Mouse (Mus musculus) limb, embryonic 14.5 days (tissue): Measurements from ENCODE around the gene Vwa3a. TPM values are rescaled to one million over a fixed set of nuclear protein-coding genes. Genes with fewer than 3 reads are reported as not detected.
"Not testable (repeated sequence)": the region's sequence is repeated elsewhere in the genome, so short reads cannot be mapped to it uniquely, and the experiment has no call there.

Experiments
- ATAC-seq: fragments of 200-750 bp; cut with Nextera tagmentation; 2 replicates; pipeline ENCODE4 v1.8.0; 2017; ENCODE audit warnings: low read depth, moderate number of reproducible peaks, moderate TSS enrichment; ENCODE audit not compliant: low FRiP score
- DNase-seq: peaks from one replicate; pipeline ENCODE4 v3.0.0-alpha.2; 2015; ENCODE audit warnings: low spot score
- H3K27ac ChIP-seq: fragments of 300-500 bp; sonication (generic); replicated peaks from 2 replicates; pipeline ENCODE4 v1.5.1; 2014; ENCODE audit warnings: low read depth, mild to moderate bottlenecking, low read length, moderate library complexity, mixed read lengths
- H3K27me3 ChIP-seq: fragments of 300-500 bp; sonication (generic); 2 replicates; pipeline ENCODE4 v1.6.1; 2014; ENCODE audit warnings: low read length, mixed read lengths; ENCODE audit not compliant: control insufficient read depth, insufficient read depth
- H3K36me3 ChIP-seq: fragments of 300-500 bp; sonication (generic); 2 replicates; pipeline ENCODE4 v1.6.1; 2014; ENCODE audit warnings: mild to moderate bottlenecking, low read length, moderate library complexity, mixed read lengths; ENCODE audit not compliant: control insufficient read depth, insufficient read depth
- H3K4me1 ChIP-seq: fragments of 300-500 bp; sonication (generic); 2 replicates; pipeline ENCODE4 v1.6.1; 2014; ENCODE audit warnings: antibody characterized with exemption, low read length, mixed read lengths; ENCODE audit not compliant: control insufficient read depth, insufficient read depth
- H3K4me2 ChIP-seq: fragments of 300-500 bp; sonication (generic); replicated peaks from 2 replicates; pipeline ENCODE4 v1.6.1; 2014; ENCODE audit warnings: low read depth, mild to moderate bottlenecking, low read length, moderate library complexity; ENCODE audit not compliant: severe bottlenecking
- H3K4me3 ChIP-seq: fragments of 300-500 bp; sonication (generic); replicated peaks from 2 replicates; pipeline ENCODE4 v1.5.1; 2014; ENCODE audit warnings: low read length
- H3K9ac ChIP-seq: fragments of 300-500 bp; sonication (generic); 2 replicates; pipeline ENCODE4 v1.6.1; 2014; ENCODE audit warnings: mild to moderate bottlenecking, low read depth, low read length, moderate library complexity; ENCODE audit not compliant: severe bottlenecking
- H3K9me3 ChIP-seq: fragments of 300-500 bp; sonication (generic); 2 replicates; pipeline ENCODE4 v1.6.1; 2016; ENCODE audit warnings: low read length; ENCODE audit not compliant: control insufficient read depth
- POLR2A ChIP-seq: fragments of 200-500 bp; IDR thresholded peaks from 2 replicates; pipeline ENCODE4 v1.8.0; 2012; ENCODE audit warnings: inconsistent platforms, mild to moderate bottlenecking, moderate library complexity, borderline replicate concordance; ENCODE audit not compliant: insufficient read depth, insufficient read length; ENCODE audit errors: extremely low read depth
- WGBS: fragments of 180-500 bp; shearing (Covaris S2); extraction: QIAGEN DNeasy Blood & Tissue Kit; methylation state at CpG from one replicate; pipeline ENCODE4 v1.1.7; 2014; 5-methylcytosine and 5-hydroxymethylcytosine counted together
- polyA plus RNA-seq, 2 experiments: library from polyadenylated mRNA; depleted of rRNA in 1 of 2; stranded (reverse) in 1 of 2; unstranded in 1 of 2; fragments of >200 nt; fragmentation: Nextera tagmentation in 1 of 2; extraction: Ambion mirVana in 1 of 2; gene quantifications; 2 replicates each; pipeline versions ENCODE4 v1.2.1 to v1.2.3; 2012 to 2014

Vwa3a gene
- polyA plus RNA-seq, 2 experiments = 0.10 to 0.19 TPM

DNA sequence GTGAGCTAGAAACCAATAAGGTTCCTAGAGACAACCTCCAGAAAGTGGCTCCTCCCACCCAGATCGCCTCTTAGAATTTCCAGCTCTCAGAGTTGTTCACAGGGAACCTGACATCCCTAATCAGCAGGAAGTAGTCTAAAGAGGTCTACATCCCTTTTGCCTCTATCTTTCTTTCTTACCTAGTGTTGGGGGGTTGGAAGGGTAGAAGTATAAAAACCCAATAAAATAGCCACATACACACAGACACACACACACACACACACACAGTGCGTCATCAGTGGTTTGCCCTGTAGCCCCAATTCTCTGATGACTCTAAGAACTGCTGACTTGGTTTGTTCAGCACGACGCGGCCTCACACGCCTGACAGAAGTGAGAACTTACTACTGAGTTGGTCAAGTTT is 39.5 kb upstream of the Vwa3a start:
- WGBS = 87% methylated on average over 6 of the region's 6 CpGs
- H3K4me2 ChIP-seq = no peak overlapping the region
- ATAC-seq = no peak
- no peak for DNase-seq
- no peaks in the 10 kb centered on the region for H3K27me3 ChIP-seq
- no peaks in the 10 kb centered on the region for H3K9me3 ChIP-seq
- no peak for TF ChIP-seq POLR2A
- H3K27ac ChIP-seq = no peak overlapping the region
- H3K36me3 ChIP-seq = no peaks in the 10 kb centered on the region
- no peak overlapping the region for H3K9ac ChIP-seq
- H3K4me3 ChIP-seq = no peak overlapping the region
- H3K4me1 ChIP-seq = no peaks in the 10 kb centered on the region

DNA sequence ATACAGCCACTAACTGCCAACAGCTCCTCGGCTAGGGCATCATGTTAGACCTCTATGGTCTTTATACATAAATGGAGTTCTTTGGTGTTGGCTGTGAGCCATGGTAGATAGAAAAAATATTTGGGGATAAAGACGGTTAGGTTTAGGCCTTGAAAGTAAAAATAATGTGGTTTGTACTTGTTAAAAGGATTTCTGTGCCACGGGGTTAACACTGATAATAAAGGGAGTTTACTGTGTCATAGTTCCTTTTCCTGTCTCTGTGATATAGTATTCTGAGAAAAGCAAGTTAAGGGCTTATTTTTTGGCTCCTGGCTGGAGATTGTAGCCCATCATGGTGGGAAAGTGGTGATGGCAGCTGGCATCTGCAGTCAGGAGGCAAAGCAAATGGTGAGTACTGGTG is 35.2 kb upstream of the Vwa3a start:
- Histone ChIP-seq H3K9ac (no peak overlapping the region), H3K9me3 (no peaks in the 10 kb centered on the region), H3K4me3 (no peak overlapping the region), H3K4me2 (no peak overlapping the region), H3K36me3 (no peaks in the 10 kb centered on the region), H3K4me1 (no peaks in the 10 kb centered on the region), H3K27ac (no peak overlapping the region), H3K27me3 (no peaks in the 10 kb centered on the region)
- no peak for TF ChIP-seq POLR2A
- DNase-seq (no peak), ATAC-seq (no peak)
- 76% methylated on average over 3 of the region's 3 CpGs for WGBS

GRCm38 (mm10) chr7:120712071-120712470 is 27.0 kb upstream of the Vwa3a start:
- 61% methylated on average over 2 of the region's 2 CpGs for WGBS
- Histone ChIP-seq H3K9me3 (no peaks in the 10 kb centered on the region), H3K27me3 (no peaks in the 10 kb centered on the region), H3K9ac (no peak overlapping the region), H3K4me1 (peaks cover 3% of the 10 kb centered on the region; the same call in 1 of the 2 replicates), H3K4me3 (no peak overlapping the region), H3K27ac (no peak overlapping the region), H3K4me2 (no peak overlapping the region), H3K36me3 (no peaks in the 10 kb centered on the region)
- no peak for TF ChIP-seq POLR2A
- ATAC-seq (no peak), DNase-seq (no peak)

DNA sequence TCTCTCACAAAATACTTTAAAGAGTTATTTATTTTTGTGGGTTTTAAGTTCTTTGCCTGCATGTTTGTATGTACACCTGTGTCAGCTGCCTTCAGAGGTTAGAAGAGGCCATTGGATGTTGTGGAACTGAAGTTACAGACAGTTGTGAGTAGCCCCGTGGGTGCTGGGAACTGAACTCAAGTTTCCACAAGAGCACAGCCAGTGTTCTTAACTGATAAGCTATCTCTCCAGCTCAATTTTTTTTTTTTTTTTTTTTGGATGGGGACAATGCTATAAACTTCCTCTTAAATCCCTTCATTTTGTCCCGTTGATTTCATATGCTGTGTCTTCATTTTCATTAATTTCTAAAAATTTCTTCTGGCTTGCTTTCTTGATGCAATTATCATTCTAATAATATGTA is 25.9 kb upstream of the Vwa3a start:
- ATAC-seq = no peak
- WGBS = 92% methylated on average over 2 of the region's 2 CpGs
- H3K4me2 ChIP-seq = no peak overlapping the region
- H3K9me3 ChIP-seq = no peaks in the 10 kb centered on the region
- H3K36me3 ChIP-seq = no peaks in the 10 kb centered on the region
- no peak for TF ChIP-seq POLR2A
- no peak overlapping the region for H3K9ac ChIP-seq
- H3K27me3 ChIP-seq = no peaks in the 10 kb centered on the region
- H3K27ac ChIP-seq = no peak overlapping the region
- DNase-seq = no peak
- H3K4me1 ChIP-seq = peaks cover 6% of the 10 kb centered on the region; the same call in 1 of the 2 replicates
- no peak overlapping the region for H3K4me3 ChIP-seq

- H3K36me3 ChIP-seq, H3K9ac ChIP-seq, H3K27ac ChIP-seq, H3K4me2 ChIP-seq, ATAC-seq, H3K4me1 ChIP-seq, H3K4me3 ChIP-seq, H3K9me3 ChIP-seq, H3K27me3 ChIP-seq, DNase-seq: not testable (repeated sequence)
- 77% methylated on average over 11 of the region's 11 CpGs for WGBS
Measured at GRCm38 (mm10) chr7:120713951-120714350, 25.2 kb upstream of the Vwa3a start.

DNA sequence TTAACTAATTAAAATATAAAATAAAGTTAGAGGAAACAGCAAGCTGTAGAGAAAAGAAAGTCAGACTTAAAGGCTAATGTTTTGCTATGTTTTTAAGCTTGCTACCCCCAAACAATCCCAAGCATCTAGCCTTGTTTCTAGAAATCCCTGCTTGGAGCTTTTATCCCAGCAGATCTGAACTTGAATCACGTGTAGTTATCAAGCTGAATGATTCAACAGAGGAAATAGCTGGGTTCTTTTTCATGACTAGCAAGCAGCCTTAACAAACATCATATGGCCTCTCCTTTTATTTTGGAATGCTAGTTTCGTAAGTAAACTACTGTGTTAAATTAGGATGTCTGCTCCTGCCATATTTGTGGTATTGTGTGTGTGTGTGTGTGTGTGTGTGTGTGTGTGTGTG is 21.9 kb upstream of the Vwa3a start:
- ATAC-seq = no peak
- H3K36me3 ChIP-seq = no peaks in the 10 kb centered on the region
- no peak overlapping the region for H3K9ac ChIP-seq
- H3K27ac ChIP-seq = no peak overlapping the region
- no peak for DNase-seq
- no peak overlapping the region for H3K4me3 ChIP-seq
- H3K4me1 ChIP-seq = 0 out of 2 replicates have a peak, but pooled peaks cover 3% of the 10 kb centered on the region
- no peaks in the 10 kb centered on the region for H3K27me3 ChIP-seq
- no peak for TF ChIP-seq POLR2A
- no peak overlapping the region for H3K4me2 ChIP-seq
- WGBS = 33% methylated on average over 2 of the region's 2 CpGs
- no peaks in the 10 kb centered on the region for H3K9me3 ChIP-seq
